Mouse (Mus musculus) bone marrow macrophage, adult 2 months (primary cell): Measurements from ENCODE around the gene Pld6. TPM values are rescaled to one million over a fixed set of nuclear protein-coding genes. Genes with fewer than 3 reads are reported as not detected.
"Not testable (repeated sequence)": the region's sequence is repeated elsewhere in the genome, so short reads cannot be mapped to it uniquely, and the experiment has no call there.

Experiments
- H3K27ac ChIP-seq: 2 replicates; pipeline ENCODE4 v1.5.1; 2012; ENCODE audit warnings: low read depth, low read length; ENCODE audit not compliant: insufficient read depth
- H3K4me1 ChIP-seq: 2 replicates; pipeline ENCODE4 v1.6.1; 2012; ENCODE audit warnings: low read length; ENCODE audit not compliant: control insufficient read depth, insufficient read depth
- H3K4me3 ChIP-seq: 2 replicates; pipeline ENCODE4 v1.5.1; 2012; ENCODE audit warnings: mild to moderate bottlenecking, low read length, moderate library complexity; ENCODE audit not compliant: insufficient read depth
- CTCF ChIP-seq: IDR thresholded peaks from 2 replicates; pipeline ENCODE4 v1.5.1; 2012; ENCODE audit warnings: low read depth, mild to moderate bottlenecking, low read length, moderate library complexity
- POLR2A ChIP-seq: IDR thresholded peaks from 2 replicates; pipeline ENCODE4 v1.6.1; 2012; ENCODE audit warnings: mild to moderate bottlenecking, low read depth, low read length, borderline replicate concordance
- polyA plus RNA-seq: library from polyadenylated mRNA; stranded (reverse); fragments of >200 nt; gene quantifications from 2 replicates; pipeline ENCODE4 v1.2.4, GENCODE M21; 2012; ENCODE audit not compliant: missing spikeins, insufficient read depth, insufficient read length

The Pld6 gene
- polyA plus RNA-seq, 1 experiment, result not detected

- H3K4me3 ChIP-seq, result no peak overlapping the region
- no peak overlapping the region for H3K27ac ChIP-seq
- 0 out of 2 replicates have a peak, but pooled peaks cover 6% of the 10 kb centered on the region for H3K4me1 ChIP-seq
- no peak for TF ChIP-seq CTCF
- TF ChIP-seq POLR2A, result no peak
Measured at GRCm38 (mm10) chr11:59754504-59754903, 32.9 kb downstream of the Pld6 start.

- peaks cover 2% of the 10 kb centered on the region for H3K4me1 ChIP-seq
- no peak overlapping the region for H3K27ac ChIP-seq
- TF ChIP-seq CTCF (no peak), POLR2A (no peak)
- H3K4me3 ChIP-seq, result no peak overlapping the region
Measured at GRCm38 (mm10) chr11:59749050-59749449, 38.4 kb downstream of the Pld6 start.

- peaks cover 2% of the 10 kb centered on the region for H3K4me1 ChIP-seq
- no peak overlapping the region for H3K4me3 ChIP-seq
- TF ChIP-seq POLR2A (no peak), CTCF (no peak)
- H3K27ac ChIP-seq, result no peak overlapping the region
Measured at GRCm38 (mm10) chr11:59746614-59747013, 40.8 kb downstream of the Pld6 start.

- H3K4me3 ChIP-seq, result no peak overlapping the region
- no peak overlapping the region for H3K27ac ChIP-seq
- peaks cover 2% of the 10 kb centered on the region for H3K4me1 ChIP-seq
- TF ChIP-seq CTCF (no peak), POLR2A (no peak)
Measured at GRCm38 (mm10) chr11:59745851-59746250, 41.6 kb downstream of the Pld6 start.

GRCm38 (mm10) chr11:59744374-59744773, 43.1 kb downstream of the Pld6 start:
- no peak for TF ChIP-seq CTCF
- TF ChIP-seq POLR2A, result no peak

GRCm38 (mm10) chr11:59743712-59744111, 43.7 kb downstream of the Pld6 start:
- Histone ChIP-seq H3K27ac (no peak overlapping the region), H3K4me3 (no peak overlapping the region), H3K4me1 (peaks cover 10% of the 10 kb centered on the region)
- TF ChIP-seq CTCF, result no peak
- no peak for TF ChIP-seq POLR2A

More at GRCm38 (mm10) chr11:59744374-59744773, 43.1 kb downstream of the Pld6 start:
- peaks cover 10% of the 10 kb centered on the region for H3K4me1 ChIP-seq
- H3K27ac ChIP-seq, result no peak overlapping the region
- no peak overlapping the region for H3K4me3 ChIP-seq

GRCm38 (mm10) chr11:59743307-59743706, 44.1 kb downstream of the Pld6 start:
- H3K4me3 ChIP-seq, result no peak overlapping the region
- TF ChIP-seq POLR2A (no peak), CTCF (no peak)
- no peak overlapping the region for H3K27ac ChIP-seq
- peaks cover 10% of the 10 kb centered on the region for H3K4me1 ChIP-seq

- Histone ChIP-seq H3K4me1 (peaks cover 10% of the 10 kb centered on the region), H3K4me3 (no peak overlapping the region), H3K27ac (no peak overlapping the region)
- TF ChIP-seq CTCF, result no peak
- TF ChIP-seq POLR2A, result no peak
Measured at GRCm38 (mm10) chr11:59741915-59742314, 45.5 kb downstream of the Pld6 start.

- H3K4me1 ChIP-seq, result peaks cover 8% of the 10 kb centered on the region
- H3K4me3 ChIP-seq, result no peak overlapping the region
- H3K27ac ChIP-seq, result no peak overlapping the region
- no peak for TF ChIP-seq POLR2A
- no peak for TF ChIP-seq CTCF
Measured at GRCm38 (mm10) chr11:59739996-59740395, 47.4 kb downstream of the Pld6 start.

- Histone ChIP-seq H3K27ac (no peak overlapping the region), H3K4me3 (no peak overlapping the region), H3K4me1 (peaks cover 14% of the 10 kb centered on the region)
- TF ChIP-seq POLR2A (no peak), CTCF (no peak)
Measured at GRCm38 (mm10) chr11:59737250-59737649, 50.2 kb downstream of the Pld6 start.

GRCm38 (mm10) chr11:59735938-59736337, 51.5 kb downstream of the Pld6 start:
- not testable (repeated sequence) for H3K4me3 ChIP-seq, H3K27ac ChIP-seq
- H3K4me1 ChIP-seq, result peaks cover 17% of the 10 kb centered on the region
